Mouse (Mus musculus): ENCODE data around the gene Ruvbl1. TPM values are rescaled to one million over a fixed set of nuclear protein-coding genes. Genes with fewer than 3 reads are reported as not detected.

Ruvbl1 gene
- polyA plus RNA-seq, 1 experiment from 2014 or later = 37.9 TPM

GRCm38 (mm10) chr6:88443446-88443845 lies 21.8 kb upstream of the Ruvbl1 start:
- Histone ChIP-seq H3K4me3 (ENCODE audit: low read depth, low read length) (no peak overlapping the region), H3K4me1 (replicated peaks; ENCODE audit: control insufficient read depth, insufficient read depth) (no peaks in the 10 kb centered on the region; the same call in 1 of the 2 replicates), H3K27me3 (ENCODE audit: control insufficient read depth, insufficient read depth, low read length) (no peaks in the 10 kb centered on the region), H3K9me3 (ENCODE audit: control insufficient read depth, low read length) (no peaks in the 10 kb centered on the region), H3K4me2 (replicated peaks; ENCODE audit: low read depth) (no peak overlapping the region), H3K27ac (replicated peaks) (no peak overlapping the region), H3K9ac (ENCODE audit: low read length) (no peak overlapping the region), H3K36me3 (ENCODE audit: control insufficient read depth, insufficient read depth, low read length) (no peaks in the 10 kb centered on the region)
- no peak for ATAC-seq (ENCODE audit: low FRiP score, low TSS enrichment)
- TF ChIP-seq CTCF (IDR thresholded peaks at IDR 0.05; ENCODE audit: low read depth) (no peak), EP300 (optimal IDR thresholded peaks at IDR 0.05) (no peak)
- 68% methylated on average over 3 of the region's 3 CpGs for WGBS
- no peak for DNase-seq (ENCODE audit: low spot score)

GRCm38 (mm10) chr6:88444076-88444750 lies 21.0 kb upstream of the Ruvbl1 start:
- no peaks in the 10 kb centered on the region for H3K36me3 ChIP-seq (ENCODE audit: control insufficient read depth, insufficient read depth, low read length)
- H3K9me3 ChIP-seq (ENCODE audit: control insufficient read depth, low read length) = no peaks in the 10 kb centered on the region
- DNase-seq (ENCODE audit: low spot score) (peak; percentile 27), ATAC-seq (ENCODE audit: low FRiP score, low TSS enrichment) (peak; percentile 57)
- H3K27ac ChIP-seq (replicated peaks) = no peak overlapping the region
- no peak overlapping the region for H3K4me3 ChIP-seq (ENCODE audit: low read depth, low read length)
- 61% methylated on average over 7 of the region's 7 CpGs for WGBS
- no peak overlapping the region for H3K9ac ChIP-seq (ENCODE audit: low read length)
- no peaks in the 10 kb centered on the region; the same call in 1 of the 2 replicates for H3K4me1 ChIP-seq (replicated peaks; ENCODE audit: control insufficient read depth, insufficient read depth)
- TF ChIP-seq EP300 (optimal IDR thresholded peaks at IDR 0.05) (no peak), CTCF (IDR thresholded peaks at IDR 0.05; ENCODE audit: low read depth) (no peak)
- no peak overlapping the region for H3K4me2 ChIP-seq (replicated peaks; ENCODE audit: low read depth)
- H3K27me3 ChIP-seq (ENCODE audit: control insufficient read depth, insufficient read depth, low read length) = no peaks in the 10 kb centered on the region

DNA sequence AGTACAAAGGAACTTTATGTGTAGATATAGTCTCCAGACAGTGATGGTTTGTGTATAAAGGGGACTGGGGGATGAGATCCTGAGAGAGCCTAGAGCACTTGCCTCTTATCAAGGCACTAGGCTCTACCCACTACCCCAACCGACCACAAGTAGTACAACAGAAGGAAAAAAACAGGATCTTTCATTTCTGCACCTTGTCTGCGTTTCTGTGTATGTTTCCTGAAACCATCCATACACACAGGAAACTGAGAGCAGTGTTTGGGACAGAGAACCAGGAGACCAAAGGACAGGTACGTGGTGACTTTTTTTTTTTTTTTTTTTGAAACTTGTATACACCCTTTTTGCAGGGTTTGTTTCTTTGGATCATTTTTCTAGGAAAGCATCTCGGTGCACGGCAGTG lies 19.5 kb upstream of the Ruvbl1 start:
- H3K27me3 ChIP-seq (ENCODE audit: control insufficient read depth, insufficient read depth, low read length) = no peaks in the 10 kb centered on the region
- peak overlapping the region; percentile 67; the same call in 1 of the 2 replicates for H3K27ac ChIP-seq (replicated peaks)
- peak overlapping the region; percentile 83 for H3K9ac ChIP-seq (ENCODE audit: low read length)
- no peaks in the 10 kb centered on the region for H3K36me3 ChIP-seq (ENCODE audit: control insufficient read depth, insufficient read depth, low read length)
- ATAC-seq (ENCODE audit: low FRiP score, low TSS enrichment) = no peak
- H3K4me3 ChIP-seq (ENCODE audit: low read depth, low read length) = peak overlapping the region; percentile 82
- peak overlapping the region; percentile 93 for H3K4me2 ChIP-seq (replicated peaks; ENCODE audit: low read depth)
- no peaks in the 10 kb centered on the region; the same call in 1 of the 2 replicates for H3K4me1 ChIP-seq (replicated peaks; ENCODE audit: control insufficient read depth, insufficient read depth)
- no peaks in the 10 kb centered on the region for H3K9me3 ChIP-seq (ENCODE audit: control insufficient read depth, low read length)
- no peak for DNase-seq (ENCODE audit: low spot score)
- 12% methylated on average over 5 of the region's 5 CpGs for WGBS
- TF ChIP-seq CTCF (IDR thresholded peaks at IDR 0.05; ENCODE audit: low read depth) = no peak
- TF ChIP-seq EP300 (optimal IDR thresholded peaks at IDR 0.05) = no peak

GRCm38 (mm10) chr6:88446063-88447002 lies 18.9 kb upstream of the Ruvbl1 start, which contains the start of gene Eefsec:
Gene Eefsec (minus strand): TSS chr6:88446539.
- H3K27me3 ChIP-seq (ENCODE audit: control insufficient read depth, insufficient read depth, low read length) = no peaks in the 10 kb centered on the region
- H3K9me3 ChIP-seq (ENCODE audit: control insufficient read depth, low read length) = no peaks in the 10 kb centered on the region
- peak within 1 kb of the TSS; percentile 93 for H3K4me2 ChIP-seq (replicated peaks; ENCODE audit: low read depth)
- ATAC-seq (ENCODE audit: low FRiP score, low TSS enrichment) (peak; percentile 91), DNase-seq (ENCODE audit: low spot score) (peak; percentile 91)
- TF ChIP-seq CTCF (IDR thresholded peaks at IDR 0.05; ENCODE audit: low read depth) = no peak
- TF ChIP-seq EP300 (optimal IDR thresholded peaks at IDR 0.05) = no peak
- peak within 1 kb of the TSS; percentile 67; the same call in 1 of the 2 replicates for H3K27ac ChIP-seq (replicated peaks)
- peak within 1 kb of the TSS; percentile 83 for H3K9ac ChIP-seq (ENCODE audit: low read length)
- no peaks in the 10 kb centered on the region for H3K36me3 ChIP-seq (ENCODE audit: control insufficient read depth, insufficient read depth, low read length)
- H3K4me3 ChIP-seq (ENCODE audit: low read depth, low read length) = peak within 1 kb of the TSS; percentile 82
- no peaks in the 10 kb centered on the region; the same call in 1 of the 2 replicates for H3K4me1 ChIP-seq (replicated peaks; ENCODE audit: control insufficient read depth, insufficient read depth)
- under 1% methylated on average over 68 of the region's 72 CpGs for WGBS

GRCm38 (mm10) chr6:88447454-88447853 lies 17.8 kb upstream of the Ruvbl1 start:
- Histone ChIP-seq H3K27me3 (ENCODE audit: control insufficient read depth, insufficient read depth, low read length) (no peaks in the 10 kb centered on the region), H3K36me3 (ENCODE audit: control insufficient read depth, insufficient read depth, low read length) (no peaks in the 10 kb centered on the region), H3K4me2 (replicated peaks; ENCODE audit: low read depth) (no peak overlapping the region), H3K4me3 (ENCODE audit: low read depth, low read length) (no peak overlapping the region), H3K9ac (ENCODE audit: low read length) (no peak overlapping the region), H3K27ac (replicated peaks) (no peak overlapping the region), H3K4me1 (replicated peaks; ENCODE audit: control insufficient read depth, insufficient read depth) (no peaks in the 10 kb centered on the region; the same call in 1 of the 2 replicates), H3K9me3 (ENCODE audit: control insufficient read depth, low read length) (no peaks in the 10 kb centered on the region)
- DNase-seq (ENCODE audit: low spot score) = no peak
- 34% methylated on average over 4 of the region's 4 CpGs for WGBS
- ATAC-seq (ENCODE audit: low FRiP score, low TSS enrichment) = no peak
- TF ChIP-seq CTCF (IDR thresholded peaks at IDR 0.05; ENCODE audit: low read depth) = no peak
- no peak for TF ChIP-seq EP300 (optimal IDR thresholded peaks at IDR 0.05)
